Mouse (Mus musculus) cerebellum, postnatal 14 days (tissue): ENCODE data around the gene Pars2.
A peak's percentile ranks its signal among the peaks of the same experiment; 100 is the strongest.

ENCODE experiments used
- DNase-seq, 2 experiments: peaks; one replicate each; pipeline ENCODE4 v3.0.0; 2021; ENCODE audit warnings: mixed read lengths in 2 of 2

Pars2 gene

DNA sequence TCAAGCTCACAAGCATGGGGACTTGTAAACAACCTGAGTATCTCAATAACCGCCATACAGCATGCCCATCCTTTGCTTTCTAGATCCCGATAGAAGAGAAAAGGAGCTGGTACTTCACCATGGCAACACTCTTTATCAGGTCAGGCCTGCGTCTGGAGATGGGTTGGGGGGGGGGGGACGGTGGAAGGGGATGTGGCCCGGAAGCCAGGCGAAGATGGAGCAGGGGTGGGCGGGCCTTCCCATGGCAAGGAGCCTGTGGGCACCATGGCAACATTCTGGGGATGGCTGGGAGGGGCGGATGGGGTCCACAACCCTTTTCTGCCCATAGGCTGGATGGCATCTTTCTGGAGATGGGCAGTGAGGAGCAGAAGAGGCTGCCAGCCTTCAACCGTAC lies 16.8 kb upstream of the Pars2 start:
- DNase-seq = no peak

DNA sequence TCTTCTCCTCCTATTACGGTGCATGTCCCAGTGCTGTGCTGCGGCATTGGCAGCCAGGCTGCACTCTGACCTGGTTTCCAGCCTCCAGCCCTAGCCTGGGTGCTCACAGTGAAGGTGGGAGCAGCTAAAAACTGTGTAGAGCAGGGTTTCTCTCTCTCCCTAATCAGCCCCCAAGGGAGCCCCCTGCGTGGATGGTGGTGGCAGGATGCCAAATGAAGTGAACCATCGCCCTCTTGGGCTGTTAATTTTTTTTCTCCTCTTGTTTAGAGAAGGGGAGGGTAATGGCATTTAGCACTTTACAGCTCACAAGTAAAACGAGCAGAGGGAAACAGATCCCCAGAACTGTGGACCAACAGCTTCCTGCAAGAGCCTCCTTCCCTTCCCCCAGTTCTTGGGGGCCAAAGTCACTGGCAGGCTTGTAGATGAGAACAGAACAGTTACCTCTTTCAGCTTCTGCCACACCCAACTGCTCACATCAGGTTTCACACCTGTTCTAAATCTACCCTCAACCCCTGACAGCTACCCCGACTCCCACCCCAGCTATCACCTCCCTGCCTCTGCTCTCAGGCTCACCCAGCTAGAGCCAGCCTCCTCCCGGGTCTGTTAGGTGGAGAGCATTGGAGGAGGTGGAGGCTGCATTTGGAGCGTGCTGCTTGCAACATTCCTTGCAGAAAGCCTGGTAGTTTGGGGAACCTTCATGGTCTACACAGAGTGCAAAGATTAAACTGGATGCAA lies 7.2 kb upstream of the Pars2 start:
- no peak for DNase-seq

DNA sequence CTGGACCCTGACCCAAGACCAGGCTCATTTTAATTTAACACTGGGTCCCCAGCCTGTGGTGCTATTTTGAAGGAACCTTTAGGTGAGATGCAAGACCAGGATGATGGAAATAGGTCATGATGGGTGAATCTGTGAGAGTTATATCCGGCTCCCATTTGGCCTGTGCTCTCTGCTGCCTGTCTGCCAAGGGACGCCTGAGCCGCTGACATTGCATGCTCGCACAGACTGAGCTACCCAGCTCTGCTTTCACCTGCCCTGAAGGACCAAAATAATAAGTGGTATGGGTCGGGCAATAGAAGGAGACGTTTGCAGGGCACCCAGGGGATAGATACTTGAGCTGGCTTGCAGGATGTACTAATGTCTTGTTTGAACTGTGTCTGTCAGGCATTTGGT lies 6.7 kb upstream of the Pars2 start:
- DNase-seq = no peak

DNA sequence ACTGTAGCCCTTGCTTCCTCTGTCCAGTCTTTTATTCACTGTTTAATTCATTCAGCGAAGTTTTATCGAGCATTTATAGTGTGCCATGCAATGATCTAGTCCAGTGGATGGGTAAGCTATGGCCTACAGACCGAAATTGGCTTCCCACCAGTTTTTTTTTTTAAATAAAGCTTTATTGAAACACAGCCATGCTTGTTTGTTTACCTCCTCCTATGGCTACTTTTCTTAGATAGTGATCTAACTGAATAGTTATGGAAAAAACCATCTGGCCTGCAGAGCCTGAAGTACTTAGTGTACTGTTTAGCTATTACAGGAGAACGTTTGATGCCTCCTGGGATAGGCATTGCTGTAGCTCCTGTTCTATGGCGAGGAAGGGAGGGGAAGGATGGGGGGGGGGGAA lies 5.1 kb upstream of the Pars2 start:
- DNase-seq = no peak

DNA sequence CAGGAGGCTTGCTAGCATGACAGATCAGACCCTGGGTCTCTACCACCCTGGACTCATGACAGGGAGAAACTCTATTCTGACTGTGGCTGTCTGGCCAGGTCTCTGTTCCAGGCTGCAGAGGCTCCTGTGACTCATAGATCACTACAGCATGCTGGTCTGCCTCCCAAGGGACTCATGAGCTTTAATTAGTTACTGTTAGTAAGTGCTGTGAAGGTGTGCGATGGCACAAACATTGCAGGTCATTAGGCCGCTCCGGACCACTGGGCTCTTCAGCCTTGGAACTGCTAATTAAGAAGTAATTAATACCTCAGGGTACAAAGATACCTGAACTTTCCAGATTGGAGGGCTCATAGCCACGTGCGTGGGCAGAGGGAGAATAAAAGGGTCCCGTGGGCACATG lies 3.7 kb upstream of the Pars2 start:
- DNase-seq = no peak

DNA sequence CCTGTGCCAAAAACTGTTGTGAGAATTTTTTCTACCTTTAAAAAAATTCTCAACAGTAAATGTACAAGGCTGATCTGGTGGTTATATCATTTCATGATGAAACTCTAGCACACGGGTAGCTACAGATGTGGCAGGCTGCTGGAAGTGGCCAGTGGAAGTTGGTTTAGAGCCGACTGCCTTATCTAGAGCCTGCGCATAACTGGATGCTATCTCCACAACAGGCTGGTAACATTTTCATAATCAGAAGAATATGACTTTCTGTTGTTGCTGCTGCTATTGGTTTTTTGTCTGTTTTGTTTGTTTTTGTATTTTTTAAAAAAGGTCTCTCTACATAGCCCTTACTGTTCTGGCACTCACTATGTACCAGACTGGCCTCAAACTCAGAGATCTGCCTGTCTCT lies 1.7 kb downstream of the Pars2 start:
- DNase-seq = no peak

DNA sequence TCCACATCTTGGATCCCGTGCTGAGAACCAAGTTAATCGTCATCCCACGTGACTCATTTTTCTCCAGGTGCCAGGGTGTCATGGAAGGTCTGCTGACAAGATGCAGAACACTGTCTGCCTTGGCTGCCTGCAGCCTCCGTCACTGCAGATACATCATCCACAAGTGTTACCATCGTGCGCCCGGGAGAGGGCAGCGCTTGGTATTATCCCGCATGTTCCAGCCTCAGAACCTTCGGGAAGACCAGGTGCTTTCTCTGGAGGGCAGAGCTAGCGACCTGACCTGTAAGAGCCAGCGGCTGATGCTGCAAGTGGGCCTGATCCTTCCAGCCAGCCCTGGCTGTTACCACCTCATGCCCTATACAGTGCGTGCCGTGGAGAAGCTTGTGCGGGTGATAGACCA lies 2.2 kb downstream of the Pars2 start:
- DNase-seq = no peak

DNA sequence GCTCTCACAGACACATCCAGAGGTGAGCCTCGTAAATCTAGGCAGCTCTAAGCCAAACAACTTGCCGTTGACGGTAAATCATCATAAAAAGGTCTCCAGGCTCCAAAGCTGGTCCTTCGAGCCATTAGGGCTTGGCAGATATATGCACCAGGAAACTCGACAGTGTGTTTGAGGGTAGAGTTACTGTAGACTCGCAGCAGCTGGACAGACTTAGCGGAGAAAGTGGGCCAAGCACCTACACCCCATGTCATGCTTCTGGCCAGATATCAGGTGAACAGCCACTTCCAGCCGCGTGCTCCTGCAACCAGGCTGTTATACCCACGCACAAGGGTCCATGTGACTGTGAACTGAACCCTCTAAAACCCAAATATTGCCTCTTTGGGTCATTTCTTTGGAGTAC lies 4.8 kb downstream of the Pars2 start:
- no peak for DNase-seq

DNA sequence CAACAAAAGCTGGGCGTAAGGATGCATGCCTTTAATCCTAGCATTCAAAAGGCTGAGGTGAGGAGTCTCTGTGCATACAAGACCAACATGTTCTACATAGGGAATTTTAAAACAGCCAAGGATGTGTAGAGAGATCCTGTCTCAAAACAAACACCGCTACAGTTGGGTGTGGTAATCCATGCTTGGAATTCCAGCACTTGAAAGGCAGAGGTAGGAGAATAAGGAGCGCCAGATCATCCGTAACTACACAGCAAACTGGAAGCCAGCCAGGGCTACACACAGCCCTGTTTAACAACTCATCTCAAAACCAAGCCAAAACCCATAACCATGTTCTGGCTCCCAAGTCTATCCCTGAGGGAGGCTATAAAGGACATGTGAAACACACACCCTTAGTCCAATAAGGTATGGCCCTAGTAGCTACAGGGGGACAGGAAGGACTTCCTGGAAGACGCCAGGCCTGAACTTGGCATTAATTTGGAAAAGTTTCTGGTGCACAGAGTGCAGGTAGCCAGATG lies 13.1 kb downstream of the Pars2 start:
- DNase-seq = no peak

DNA sequence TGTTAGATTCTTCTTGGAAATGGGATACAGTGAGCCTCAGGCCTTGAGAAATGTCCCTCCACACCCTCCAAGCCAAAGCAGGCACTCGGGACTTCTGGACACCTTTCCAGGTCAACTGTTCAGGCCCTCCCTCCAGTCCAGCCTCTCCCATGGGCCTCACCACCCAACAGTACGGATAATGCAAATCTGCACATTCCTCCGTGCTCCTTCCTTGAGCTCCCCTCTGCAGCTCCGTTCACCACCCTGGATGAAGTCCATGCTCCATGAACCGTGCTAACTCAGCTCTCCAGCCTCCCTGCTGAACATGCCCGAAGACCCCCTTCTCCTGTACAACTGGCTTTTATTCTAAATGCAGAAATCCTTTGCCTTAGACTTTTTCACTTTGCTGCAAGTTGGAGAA lies 13.8 kb downstream of the Pars2 start:
- no peak for DNase-seq

DNA sequence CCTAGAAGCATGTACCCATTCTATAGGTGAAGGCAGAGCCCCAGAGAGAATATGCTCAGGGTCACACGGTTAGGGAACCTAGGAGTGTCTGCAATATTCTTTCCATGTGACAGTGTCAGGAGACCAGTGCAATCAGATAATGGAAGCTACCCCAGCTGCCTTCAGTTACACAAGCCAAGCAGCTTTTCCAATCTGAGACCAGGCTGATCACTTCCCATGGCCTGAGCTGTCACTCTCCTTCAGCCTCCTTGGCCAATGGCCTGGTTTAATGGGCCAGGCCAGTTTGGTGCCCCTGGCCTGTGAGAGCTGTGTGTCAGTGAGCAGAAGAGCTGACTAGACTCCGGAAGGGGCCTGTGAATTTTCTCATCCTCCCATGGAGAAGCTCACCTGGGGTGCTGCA lies 14.4 kb downstream of the Pars2 start:
- no peak for DNase-seq

DNA sequence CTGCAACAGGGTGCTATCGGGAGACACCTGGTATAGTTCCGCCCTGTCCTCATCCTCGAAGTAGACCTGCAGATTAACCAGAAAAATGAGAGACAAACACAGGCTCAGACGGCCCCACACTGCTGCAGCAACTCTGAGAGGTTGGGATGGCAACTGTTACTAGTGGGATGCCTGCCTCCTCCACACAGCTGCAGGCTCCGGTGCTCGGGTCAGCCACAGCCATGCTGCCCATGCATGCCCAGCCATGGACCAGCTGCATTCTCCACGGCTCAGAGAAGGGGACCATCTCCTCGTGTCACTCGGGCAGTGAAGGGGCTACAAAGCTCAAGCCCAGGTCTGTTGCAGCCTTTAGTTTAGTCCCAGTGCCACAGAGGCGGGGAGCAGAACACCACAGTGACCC lies 14.8 kb downstream of the Pars2 start:
- DNase-seq = no peak

DNA sequence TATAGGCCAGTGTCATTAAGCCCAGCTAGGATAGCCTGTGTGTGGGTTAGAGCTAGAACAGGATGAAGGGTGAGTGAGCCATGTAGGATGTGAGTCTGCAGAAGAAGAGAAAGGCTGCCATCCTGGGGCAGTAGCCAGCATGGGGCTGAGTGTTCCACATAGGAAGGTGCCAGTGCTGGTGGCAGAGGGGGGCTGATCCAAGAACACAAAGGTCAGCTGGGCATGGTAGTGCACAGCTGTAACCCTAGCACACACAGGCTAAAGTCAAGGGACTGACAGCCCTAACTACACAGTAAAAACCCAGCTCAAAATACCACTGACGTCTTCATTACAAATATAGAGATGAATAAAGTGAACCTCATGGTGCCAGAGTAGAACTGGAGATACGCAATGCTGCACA lies 15.7 kb downstream of the Pars2 start:
- no peak for DNase-seq

DNA sequence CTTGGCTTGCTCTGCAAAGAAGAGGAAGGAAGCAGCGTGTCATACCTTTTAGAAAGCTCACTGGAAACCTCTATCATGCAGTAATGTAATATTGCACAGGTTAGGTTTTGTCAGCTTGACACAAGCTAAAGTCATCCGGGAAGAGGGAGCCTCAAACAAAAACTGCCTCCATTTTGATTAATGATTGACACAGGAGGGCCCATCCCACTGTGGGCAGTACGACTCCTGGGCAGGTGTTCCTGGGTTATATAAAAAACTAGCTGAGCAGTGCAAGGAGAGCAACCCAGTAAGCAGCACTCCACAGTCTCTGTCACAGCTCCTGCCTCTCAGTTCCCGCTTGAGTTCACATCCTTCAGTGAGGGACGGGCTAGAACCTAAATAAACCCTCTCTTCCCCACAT lies 25.9 kb downstream of the Pars2 start:
- DNase-seq = no peak

DNA sequence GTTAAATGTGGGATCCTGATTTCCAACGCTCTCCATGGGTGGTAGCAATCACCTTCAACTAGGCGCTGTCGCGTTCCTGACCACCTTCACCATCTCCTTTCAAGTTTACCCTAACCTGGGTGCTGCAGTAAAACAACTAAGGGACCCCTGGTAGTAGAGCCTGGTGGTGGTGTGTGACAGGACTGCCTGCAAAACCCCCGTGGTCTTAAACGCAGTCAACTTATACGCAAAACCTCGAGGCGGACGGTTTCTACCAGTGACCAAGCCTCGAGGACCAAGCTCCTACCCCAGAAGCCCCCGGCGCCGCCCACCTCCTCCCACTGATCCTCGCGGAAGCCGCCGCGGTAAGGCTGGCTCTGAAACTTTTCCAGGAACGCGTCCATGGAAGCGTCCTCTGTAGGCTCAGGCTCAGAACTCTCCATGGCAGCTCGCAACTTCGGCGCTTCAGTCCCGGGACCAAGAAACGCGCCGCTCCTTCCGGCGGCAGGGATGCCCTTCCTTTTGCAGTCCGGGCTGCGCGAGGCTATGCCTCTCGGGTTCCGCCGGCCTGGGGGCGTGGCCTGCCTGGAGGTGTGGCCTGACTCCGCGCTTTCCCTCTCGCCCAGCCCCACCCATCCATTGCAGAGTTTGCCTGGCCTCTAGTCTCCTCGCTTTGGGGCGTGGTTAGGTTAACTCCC lies 27.7 kb downstream of the Pars2 start, which contains the start of gene Ttc4:
Gene Ttc4, minus strand, starts transcription at position 503 of the 677 bp plus-strand sequence.
- DNase-seq = peak; percentile 91 to 94

DNA sequence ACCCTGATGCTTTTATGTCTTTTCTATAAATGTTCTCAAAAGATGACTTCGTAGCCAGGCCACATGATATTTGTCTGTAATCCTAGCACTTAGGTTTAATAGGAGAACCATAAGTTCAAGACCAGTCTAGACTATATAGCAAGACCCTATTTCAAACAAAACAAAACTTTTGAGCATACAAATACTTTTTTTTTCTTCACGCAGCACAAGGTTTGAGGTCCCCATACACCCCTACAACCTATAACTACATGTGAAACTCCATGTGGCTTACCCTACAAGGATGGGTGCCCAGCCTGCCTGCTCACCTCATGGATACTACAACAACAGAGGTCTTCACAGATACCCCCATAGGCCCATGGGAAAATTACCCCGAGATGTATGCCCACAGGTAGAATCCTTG lies 28.3 kb downstream of the Pars2 start:
- no peak for DNase-seq

DNA sequence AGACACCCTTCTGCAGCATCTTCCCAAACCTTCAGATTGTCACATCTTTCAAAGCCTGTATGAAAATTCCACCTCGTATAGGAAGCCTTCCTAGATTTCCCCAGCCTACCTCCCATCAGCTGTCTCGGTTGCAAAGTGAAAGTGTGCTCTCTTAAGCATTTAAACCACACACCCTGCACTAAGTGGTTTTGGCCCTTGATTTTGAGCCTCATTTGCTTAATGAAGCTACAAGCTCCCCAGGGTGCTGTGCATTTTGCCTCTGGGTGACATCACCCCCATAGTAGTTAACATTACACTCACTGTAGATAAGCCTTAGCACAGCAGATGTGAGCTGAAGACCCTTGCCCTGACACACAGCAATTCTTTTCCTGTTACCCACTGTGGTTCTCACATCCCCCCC lies 30.1 kb downstream of the Pars2 start:
- DNase-seq = no peak

DNA sequence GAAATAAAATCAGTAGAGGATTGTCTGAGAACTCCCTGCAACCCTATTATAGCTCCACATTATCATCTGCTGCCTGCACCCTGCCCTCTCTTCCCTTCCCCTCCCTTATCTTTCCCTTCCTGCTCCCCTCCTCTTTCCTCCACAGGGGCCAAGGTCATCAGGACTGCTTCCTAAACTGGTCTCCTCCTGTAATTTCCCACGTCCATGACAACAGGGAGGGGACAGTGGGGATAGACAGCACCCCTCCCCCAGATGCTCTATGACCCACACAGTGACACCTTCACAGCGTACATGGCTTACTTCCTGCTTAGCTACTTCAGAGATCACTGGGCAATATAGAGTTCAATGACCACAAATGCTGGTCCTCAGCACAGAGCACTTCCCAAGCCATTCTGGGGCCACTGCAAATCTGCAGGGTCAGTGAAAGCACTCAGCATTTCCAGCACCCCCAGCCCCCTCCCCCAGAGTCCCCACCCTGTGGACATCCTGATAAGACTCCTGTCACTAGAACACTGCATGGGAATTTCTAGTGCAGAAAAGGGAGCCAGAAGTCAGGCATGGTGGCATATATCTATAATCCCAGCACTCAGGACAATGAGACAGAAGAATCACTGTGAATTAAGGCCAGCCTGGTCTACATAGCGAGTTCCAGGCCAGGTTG lies 37.9 kb downstream of the Pars2 start:
- DNase-seq = no peak

DNA sequence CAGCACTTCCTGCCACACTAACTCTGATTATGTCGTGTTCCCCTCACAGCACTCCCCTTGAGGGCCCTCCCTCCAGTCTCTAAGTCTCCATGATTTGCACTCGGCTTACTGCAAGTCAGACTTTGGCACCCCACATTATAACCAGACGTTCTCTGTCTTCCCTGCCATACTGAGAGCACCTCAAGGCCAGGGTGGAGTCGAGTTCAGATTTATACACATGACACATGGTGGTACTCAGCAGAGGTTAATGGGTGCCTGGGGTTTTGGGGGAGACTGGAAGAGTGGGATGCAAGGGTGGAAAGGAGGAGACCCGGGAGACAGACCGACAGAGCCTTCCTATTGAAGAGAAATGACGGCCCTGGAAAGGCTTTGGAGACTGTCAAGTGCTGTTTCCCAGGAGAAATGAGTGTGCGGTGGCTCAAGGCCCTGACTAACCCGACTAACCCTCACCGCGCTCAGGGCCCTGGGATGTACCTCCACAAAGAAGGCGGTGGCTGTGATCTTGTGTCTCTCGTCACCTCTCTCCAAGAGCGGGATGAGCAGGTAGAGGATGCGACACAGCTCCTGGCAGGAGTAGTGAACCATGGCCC lies 43.1 kb downstream of the Pars2 start:
- DNase-seq = no peak

DNA sequence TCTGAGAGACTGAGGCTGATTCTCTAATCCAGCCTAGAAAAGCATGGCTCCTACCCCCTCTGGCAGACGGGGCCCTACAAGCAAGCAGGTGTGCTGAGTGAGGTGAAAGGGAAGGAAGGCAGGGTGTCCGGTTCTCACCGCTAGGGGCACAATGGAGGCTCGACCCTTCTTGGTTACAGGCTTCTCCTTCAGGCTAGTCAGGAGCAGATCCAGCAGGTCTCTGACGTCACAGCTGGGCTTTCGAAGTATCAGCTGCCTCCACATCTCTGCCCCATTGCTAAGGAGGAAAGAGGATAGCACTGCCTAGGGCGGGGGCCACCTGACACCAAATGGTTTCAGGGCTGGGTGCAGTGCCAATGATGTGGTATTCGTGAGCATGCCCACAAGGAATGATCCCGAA lies 49.1 kb downstream of the Pars2 start:
- peak in 1 of 2 experiments; percentile 68 for DNase-seq

DNA sequence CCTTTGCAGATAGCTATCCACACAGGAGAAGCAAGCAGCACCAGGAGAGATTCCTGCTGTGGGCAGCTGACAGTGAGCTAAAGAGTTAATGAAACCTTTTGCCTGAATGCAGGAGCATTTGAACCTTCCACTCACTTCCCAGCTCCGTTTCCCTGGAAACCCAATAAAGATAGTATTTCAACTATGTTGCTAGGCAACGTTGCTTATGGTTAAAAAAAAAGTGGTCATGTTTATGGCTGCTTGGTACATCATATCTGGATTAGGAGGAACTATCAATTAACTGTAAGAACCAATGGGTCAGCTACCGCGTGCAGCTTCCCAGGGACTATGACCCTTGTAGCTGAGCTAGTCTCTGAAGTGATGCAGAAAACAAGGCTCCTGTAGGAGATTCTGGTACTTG lies 49.9 kb downstream of the Pars2 start:
- no peak for DNase-seq

DNA sequence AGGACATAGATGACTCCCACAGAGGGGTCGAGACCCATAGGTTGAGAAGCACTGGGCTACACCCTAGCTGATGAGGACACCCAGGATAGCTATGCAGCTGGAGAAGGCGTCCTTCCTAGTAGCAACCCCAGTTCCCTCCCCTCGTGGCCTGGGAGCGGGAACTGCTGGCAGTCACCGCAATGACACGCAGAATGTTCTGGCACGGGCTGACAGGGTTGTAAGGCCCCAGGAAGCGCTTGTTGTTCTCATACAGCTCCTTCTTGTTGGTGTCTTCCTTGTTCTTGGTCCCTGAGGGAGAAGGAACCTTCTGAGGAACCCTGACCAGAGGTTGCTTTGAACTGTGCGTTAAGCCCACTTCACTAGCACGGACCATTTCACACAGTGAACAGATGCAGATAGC lies 53.1 kb downstream of the Pars2 start:
- DNase-seq = peak; percentile 46 to 51

DNA sequence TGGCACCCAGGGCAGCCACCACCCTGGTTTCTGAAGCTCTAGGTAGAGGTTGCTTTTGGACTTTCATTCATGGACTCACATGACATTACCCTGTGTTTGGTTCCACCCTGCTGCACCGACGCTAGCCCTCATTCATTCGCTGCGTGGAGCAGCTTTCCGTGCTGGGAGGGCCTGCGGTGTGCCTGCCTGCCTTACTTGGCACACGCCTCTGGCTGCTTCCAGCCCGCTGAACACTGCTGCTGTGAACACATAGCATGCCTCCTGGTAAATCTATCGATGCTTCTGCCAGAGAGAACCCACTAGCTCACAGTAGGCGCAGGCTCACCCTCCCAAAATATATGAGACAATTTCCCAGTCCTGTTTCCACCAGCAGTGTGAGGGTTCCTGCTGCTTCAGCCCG lies 53.5 kb downstream of the Pars2 start:
- peak; percentile 73 to 80 for DNase-seq
